In genomic region chr16:96624570-96625411, GRCm38 (mm10) we compare ENCODE assay signal across 11 mouse cellular contexts.
DNase-seq lines count a peak whose midpoint lies in the region; ATAC-seq and TF ChIP-seq lines count a peak whose summit lies in the region.
"Had no signal": no experiment of that assay in that cellular context is flagged by ENCODE, and none has a peak within 500 bp of the region (broad histone marks: within the 10 kb centered on the region; RNA-seq: fewer than 3 reads in every experiment).

No protein-coding gene starts in this region.

- no peak overlapping the region for H3K27ac ChIP-seq in embryonic facial prominence, embryonic 15.5 days (replicated peaks)
- H3K27ac ChIP-seq in embryonic facial prominence, embryonic 10.5 days (replicated peaks): no peak overlapping the region
- no peak overlapping the region for H3K27ac ChIP-seq in midbrain, embryonic 11.5 days (ENCODE audit: low read depth, low read length)
- no peak overlapping the region; the same call in 1 of the 2 replicates for H3K27ac ChIP-seq in midbrain, postnatal 0 days (ENCODE audit: low read depth, low read length)
- H3K27ac ChIP-seq in hindbrain, embryonic 16.5 days (ENCODE audit: low read depth, low read length): no peak overlapping the region
- H3K27ac ChIP-seq: limb, embryonic 13.5 days had no signal

- DNase-seq in embryonic facial prominence, embryonic 10.5 days (ENCODE audit: low spot score): no peak
- DNase-seq in midbrain, embryonic 11.5 days (ENCODE audit: low spot score, missing footprints): peak; percentile 70
- DNase-seq in midbrain, postnatal 0 days (ENCODE audit: low spot score): no peak
- DNase-seq in spleen, postnatal 10 days (ENCODE audit: low spot score in 2 of 2): peak; percentile 14 to 53
- DNase-seq in heart, postnatal 14 days: no peak
- DNase-seq in layer of hippocampus, postnatal 14 days (ENCODE audit: low spot score in 2 of 2): no peak
- DNase-seq: kidney, adult 9 months; layer of hippocampus, postnatal 36 days had no signal

- no peaks in the 10 kb centered on the region for H3K27me3 ChIP-seq in embryonic facial prominence, embryonic 15.5 days
- no peaks in the 10 kb centered on the region for H3K27me3 ChIP-seq in embryonic facial prominence, embryonic 10.5 days (replicated peaks; ENCODE audit: low read depth, poor library complexity, severe bottlenecking)
- no peaks in the 10 kb centered on the region for H3K27me3 ChIP-seq in midbrain, embryonic 11.5 days (ENCODE audit: control insufficient read depth, insufficient read depth, low read length)
- no peaks in the 10 kb centered on the region for H3K27me3 ChIP-seq in midbrain, postnatal 0 days (ENCODE audit: insufficient read depth, low read length)
- no peaks in the 10 kb centered on the region for H3K27me3 ChIP-seq in hindbrain, embryonic 16.5 days (replicated peaks; ENCODE audit: control insufficient read depth, insufficient read depth, low read length)
- H3K27me3 ChIP-seq: limb, embryonic 13.5 days had no signal

- intact Hi-C loops in heart, postnatal 14 days (cut with DNase I): no loop called here

- 71% methylated on average over 7 of the region's 7 CpGs for WGBS in embryonic facial prominence, embryonic 15.5 days
- WGBS in embryonic facial prominence, embryonic 10.5 days: 83% methylated on average over 7 of the region's 7 CpGs
- 80% methylated on average over 7 of the region's 7 CpGs for WGBS in midbrain, embryonic 11.5 days
- 70% methylated on average over 6 of the region's 7 CpGs for WGBS in midbrain, postnatal 0 days
- WGBS in hindbrain, embryonic 16.5 days: 49% methylated on average over 6 of the region's 7 CpGs

- no peak for TF ChIP-seq CTCF in midbrain, postnatal 0 days (IDR thresholded peaks at IDR 0.05)

- H3K9ac ChIP-seq in embryonic facial prominence, embryonic 15.5 days: no peak overlapping the region
- H3K9ac ChIP-seq in midbrain, embryonic 11.5 days (ENCODE audit: low read length): no peak overlapping the region
- H3K9ac ChIP-seq in midbrain, postnatal 0 days (replicated peaks; ENCODE audit: low read length, poor library complexity, severe bottlenecking): no peak overlapping the region
- no peak overlapping the region for H3K9ac ChIP-seq in hindbrain, embryonic 16.5 days (ENCODE audit: low read depth, low read length)
- H3K9ac ChIP-seq: limb, embryonic 13.5 days had no signal

- H3K4me3 ChIP-seq in embryonic facial prominence, embryonic 15.5 days (replicated peaks): no peak overlapping the region
- H3K4me3 ChIP-seq in embryonic facial prominence, embryonic 10.5 days: no peak overlapping the region
- H3K4me3 ChIP-seq in midbrain, embryonic 11.5 days (ENCODE audit: low read depth, low read length): no peak overlapping the region
- H3K4me3 ChIP-seq in midbrain, postnatal 0 days (ENCODE audit: low read depth, low read length): no peak overlapping the region
- H3K4me3 ChIP-seq in hindbrain, embryonic 16.5 days (ENCODE audit: low read length): no peak overlapping the region
- H3K4me3 ChIP-seq: limb, embryonic 13.5 days had no signal

- H3K9me3 ChIP-seq in embryonic facial prominence, embryonic 15.5 days (replicated peaks): no peaks in the 10 kb centered on the region
- no peaks in the 10 kb centered on the region for H3K9me3 ChIP-seq in embryonic facial prominence, embryonic 10.5 days
- no peaks in the 10 kb centered on the region for H3K9me3 ChIP-seq in midbrain, embryonic 11.5 days (ENCODE audit: control insufficient read depth, low read length)
- no peaks in the 10 kb centered on the region for H3K9me3 ChIP-seq in midbrain, postnatal 0 days (ENCODE audit: low read length)
- H3K9me3 ChIP-seq in hindbrain, embryonic 16.5 days (ENCODE audit: control insufficient read depth, low read length): no peaks in the 10 kb centered on the region
- H3K9me3 ChIP-seq: limb, embryonic 13.5 days had no signal

- ATAC-seq in embryonic facial prominence, embryonic 15.5 days (ENCODE audit: insufficient number of reproducible peaks, low FRiP score, low TSS enrichment, low read depth): 0 out of 2 replicates have a peak, but pooled peaks have one; percentile 15
- no peak for ATAC-seq in midbrain, embryonic 11.5 days (ENCODE audit: low FRiP score)
- ATAC-seq in midbrain, postnatal 0 days (ENCODE audit: low FRiP score): no peak
- ATAC-seq in hindbrain, embryonic 16.5 days: peak; percentile 38; the same call in 1 of the 2 replicates

- peaks cover 8% of the 10 kb centered on the region for H3K4me1 ChIP-seq in embryonic facial prominence, embryonic 15.5 days
- H3K4me1 ChIP-seq in embryonic facial prominence, embryonic 10.5 days: no peaks in the 10 kb centered on the region
- H3K4me1 ChIP-seq in midbrain, embryonic 11.5 days (ENCODE audit: control insufficient read depth, insufficient read depth, low read length): no peaks in the 10 kb centered on the region
- 0 out of 2 replicates have a peak, but pooled peaks cover 2% of the 10 kb centered on the region for H3K4me1 ChIP-seq in midbrain, postnatal 0 days (ENCODE audit: insufficient read depth, low read length)
- H3K4me1 ChIP-seq in hindbrain, embryonic 16.5 days (ENCODE audit: control insufficient read depth, insufficient read depth, low read depth, low read length): peaks cover 4% of the 10 kb centered on the region

- H3K4me2 ChIP-seq in embryonic facial prominence, embryonic 15.5 days (replicated peaks): no peak overlapping the region
- H3K4me2 ChIP-seq in midbrain, embryonic 11.5 days: no peak overlapping the region
- no peak overlapping the region for H3K4me2 ChIP-seq in midbrain, postnatal 0 days (ENCODE audit: low read depth, low read length, poor library complexity, severe bottlenecking)
- no peak overlapping the region for H3K4me2 ChIP-seq in hindbrain, embryonic 16.5 days (ENCODE audit: low read length)
- H3K4me2 ChIP-seq: limb, embryonic 13.5 days had no signal

- no peaks in the 10 kb centered on the region for H3K36me3 ChIP-seq in embryonic facial prominence, embryonic 15.5 days
- H3K36me3 ChIP-seq in embryonic facial prominence, embryonic 10.5 days (replicated peaks): no peaks in the 10 kb centered on the region
- H3K36me3 ChIP-seq in midbrain, embryonic 11.5 days (ENCODE audit: control insufficient read depth, insufficient read depth, low read length): no peaks in the 10 kb centered on the region
- H3K36me3 ChIP-seq in midbrain, postnatal 0 days (ENCODE audit: insufficient read depth, low read length): peaks cover 35% of the 10 kb centered on the region
- H3K36me3 ChIP-seq in hindbrain, embryonic 16.5 days (ENCODE audit: control insufficient read depth, insufficient read depth, low read length): no peaks in the 10 kb centered on the region
- H3K36me3 ChIP-seq: limb, embryonic 13.5 days had no signal

Comparison
In these comparisons a context has a peak if more than half of its experiments do, and no peak if none do; other contexts are left out.
1. DNase-seq: peak in midbrain, embryonic 11.5 days (single experiment) and spleen, postnatal 10 days (2 of 2); none in embryonic facial prominence, embryonic 10.5 days (single experiment), midbrain, postnatal 0 days (single experiment), heart, postnatal 14 days (0 of 2) and layer of hippocampus, postnatal 14 days (0 of 2).
2. ATAC-seq: peak in embryonic facial prominence, embryonic 15.5 days (single experiment) and hindbrain, embryonic 16.5 days (single experiment); none in midbrain, embryonic 11.5 days (single experiment) and midbrain, postnatal 0 days (single experiment).